Comparison of ENCODE assay signal across 8 mouse cellular contexts in the genomic region with DNA sequence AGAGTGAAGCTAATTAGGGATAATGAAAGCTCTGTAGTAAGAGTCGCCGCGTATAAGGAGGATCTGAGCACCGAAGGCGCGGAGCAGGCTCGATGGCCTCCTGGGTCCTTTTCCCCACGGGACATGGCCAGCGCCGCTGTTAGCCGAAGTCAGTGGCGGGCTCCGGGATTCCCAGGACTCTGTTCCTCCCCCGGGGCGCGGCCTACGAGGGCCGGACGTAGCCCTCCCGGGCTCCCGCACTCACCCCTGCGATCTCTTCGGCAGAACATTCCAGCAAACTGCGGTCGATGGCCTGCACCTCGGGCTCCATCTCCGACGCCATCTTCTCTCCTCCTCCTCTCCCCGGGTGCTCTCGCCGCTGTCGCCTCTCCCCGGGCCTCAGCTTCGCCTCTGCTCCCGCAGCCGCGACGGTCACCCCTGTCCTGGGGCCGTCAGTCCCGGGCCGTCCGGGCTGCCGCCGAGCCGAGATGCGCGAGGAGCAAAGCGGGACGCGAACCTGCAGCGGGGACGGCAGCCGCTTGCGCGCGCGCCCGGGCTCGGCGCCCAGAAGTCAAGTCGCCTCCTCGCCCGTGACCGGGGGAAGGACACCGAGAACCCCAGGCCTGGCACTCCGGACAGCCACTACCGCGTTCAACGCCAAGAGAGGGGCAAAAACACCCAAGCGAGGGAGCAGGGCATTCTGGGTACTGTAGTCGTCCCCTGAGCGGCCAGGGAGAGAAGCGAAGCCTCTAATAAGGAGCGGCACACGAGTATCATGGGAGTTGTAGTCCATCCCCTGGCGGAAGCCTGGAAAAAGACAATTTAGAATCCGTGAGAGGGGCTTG. TPM values are rescaled to one million over a fixed set of nuclear protein-coding genes. Genes with fewer than 3 reads are reported as not detected.
DNase-seq lines count a peak whose midpoint lies in the region; ATAC-seq and TF ChIP-seq lines count a peak whose summit lies in the region.

A gene (minus strand): TSS at position 659 of the 824 bp plus-strand sequence.

- peak within 1 kb of the TSS; percentile 94 for H3K27ac ChIP-seq in hindbrain, embryonic 13.5 days

- peaks cover 40% of the 10 kb centered on the region for H3K4me1 ChIP-seq in hindbrain, embryonic 13.5 days (replicated peaks)

- H3K4me3 ChIP-seq in hindbrain, embryonic 13.5 days, result peak within 1 kb of the TSS; percentile 96

- in situ Hi-C loops in Patski (cut with MboI; ENCODE audit: low pct_unique_long_range_greater_than_20kb), result no loop called here

- WGBS in hindbrain, embryonic 13.5 days, result under 1% methylated on average over 77 of the region's 77 CpGs

- CTCF ChIA-PET in Patski (lab: Charles Lee), result interaction anchor here (1.0 kb wide), 1 partner anchor 40 kb away, joined by 3 read pairs; no protein-coding TSS in a partner anchor

- peak; percentile 92 for ATAC-seq in Patski
- ATAC-seq in hindbrain, embryonic 13.5 days (ENCODE audit: low FRiP score), result peak; percentile 97

- peak within 1 kb of the TSS; percentile 94 for H3K9ac ChIP-seq in hindbrain, embryonic 13.5 days

- peaks cover 12% of the 10 kb centered on the region; the same call in 1 of the 2 replicates for H3K36me3 ChIP-seq in hindbrain, embryonic 13.5 days

- peaks cover 14% of the 10 kb centered on the region for H3K27me3 ChIP-seq in Patski
- H3K27me3 ChIP-seq in hindbrain, embryonic 13.5 days, result no peaks in the 10 kb centered on the region

- TF ChIP-seq CTCF in Patski (IDR thresholded peaks at IDR 0.05), result peak; percentile 30

- DNase-seq in Patski (ENCODE audit: low read depth, low spot score), result peak; percentile 68
- DNase-seq in cerebellum, postnatal 14 days, result peak; percentile 93 to 95
- DNase-seq in frontal cortex, postnatal 14 days (ENCODE audit: low spot score in 2 of 2), result peak; percentile 83 to 86
- peak; percentile 80 to 83 for DNase-seq in layer of hippocampus, postnatal 25 days (ENCODE audit: extremely low spot score in 1 of 2, low spot score in 1 of 2)
- peak; percentile 96 for DNase-seq in lung, postnatal 25 days (ENCODE audit: low spot score)
- peak; percentile 96 for DNase-seq in retina, embryonic 14.5 days (ENCODE audit: low spot score)
- peak; percentile 84 for DNase-seq in thymus, postnatal 4 days

- no peaks in the 10 kb centered on the region for H3K9me3 ChIP-seq in hindbrain, embryonic 13.5 days

- POLR2A ChIA-PET in Patski (lab: Charles Lee), result interaction anchor here (0.7 to 1.6 kb wide), 5 partner anchors 14 to 701 kb away, joined by 3 to 5 read pairs (median 3); no protein-coding TSS in a partner anchor

- peak within 1 kb of the TSS; percentile 66 for H3K4me2 ChIP-seq in hindbrain, embryonic 13.5 days

RNA-seq across cellular contexts. Expression of the gene that starts here (rescaled TPM):
- polyA plus RNA-seq in Patski (2021), result 60.9 TPM
- polyA plus RNA-seq in hindbrain, embryonic 13.5 days (2015; fragmentation: Nextera tagmentation; extraction: Ambion mirVana), result 14.8 and 16.2 TPM in 2 replicates
- 10 to 100 TPM; 51.5 to 59.1 TPM for total RNA-seq in layer of hippocampus, postnatal 25 days (2021)

Comparison
In these comparisons a context has a peak if more than half of its experiments do, and no peak if none do; other contexts are left out.
1. Peak in every context shown above with its lines: DNase-seq, ATAC-seq, H3K4me3 ChIP-seq and H3K27ac ChIP-seq.